Mouse (Mus musculus): Measurements from ENCODE around the gene C530008M17Rik.
A peak's percentile ranks its signal among the peaks of the same experiment; 100 is the strongest.

DNA sequence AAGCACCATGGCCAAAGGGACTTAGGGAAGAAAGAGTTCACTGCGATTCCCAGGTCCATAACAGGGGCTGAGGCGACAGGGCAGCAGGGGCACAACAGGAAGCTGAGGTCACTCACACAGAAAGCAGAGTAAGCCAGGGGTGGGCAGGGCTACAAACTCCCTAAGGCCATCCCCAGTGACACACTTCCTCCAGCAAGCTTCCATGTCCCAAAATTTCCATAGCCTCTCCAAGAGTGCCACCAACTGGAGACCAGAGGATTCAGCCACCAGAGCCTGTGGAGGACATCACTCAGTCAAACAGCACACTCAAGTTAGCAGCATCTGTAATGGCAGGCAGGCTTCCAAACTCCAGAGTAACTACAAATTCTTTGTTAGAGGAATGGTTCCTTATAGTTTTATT lies 20.7 kb upstream of the C530008M17Rik start:
- TF ChIP-seq CTCF (IDR thresholded peaks at IDR 0.05 in 2 of 3, conservative IDR thresholded peaks at IDR 0.05 in 1 of 3; ENCODE audit: control insufficient read depth in 1 of 3, insufficient read depth in 1 of 3, low read depth in 2 of 3, low read length in 3 of 3, poor library complexity in 1 of 3, severe bottlenecking in 1 of 3) (0 out of 6 replicates have a peak, but pooled peaks of 1 of the 3 experiments have one; percentile 14), NELFE (IDR thresholded peaks at IDR 0.05; ENCODE audit: low read depth, low read length) (no peak), GATA1 (IDR thresholded peaks at IDR 0.05; ENCODE audit: low read depth, low read length) (no peak), USF2 (IDR thresholded peaks at IDR 0.05; ENCODE audit: borderline replicate concordance in 1 of 2, insufficient read depth in 1 of 2, low read depth in 1 of 2, low read length in 2 of 2) (no peak), EP300 (IDR thresholded peaks at IDR 0.05; ENCODE audit: low read depth in 1 of 2, low read length in 2 of 2) (no peak), SMC3 (IDR thresholded peaks at IDR 0.05; ENCODE audit: low read depth, low read length) (no peak), POLR2A (IDR thresholded peaks at IDR 0.05; ENCODE audit: control insufficient read depth in 1 of 2, insufficient read depth in 1 of 2, low read depth in 1 of 2, low read length in 2 of 2, poor library complexity in 1 of 2) (no peak), MXI1 (IDR thresholded peaks at IDR 0.05; ENCODE audit: low read depth, low read length) (no peak), POLR2AphosphoS2 (IDR thresholded peaks at IDR 0.05; ENCODE audit: low read length) (no peak), UBTF (IDR thresholded peaks at IDR 0.05; ENCODE audit: borderline replicate concordance, insufficient read depth, low read depth, low read length) (no peak)
